Mouse (Mus musculus) limb, embryonic 11.5 days (tissue): Measurements from ENCODE around the gene Aprt. TPM values are rescaled to one million over a fixed set of nuclear protein-coding genes. Genes with fewer than 3 reads are reported as not detected.
"Not testable (repeated sequence)": the region's sequence is repeated elsewhere in the genome, so short reads cannot be mapped to it uniquely, and the experiment has no call there.

Experiments
- ATAC-seq: fragments of 200-750 bp; cut with Nextera tagmentation; 2 replicates; pipeline ENCODE4 v1.8.0; 2017; ENCODE audit warnings: low read depth; ENCODE audit not compliant: insufficient number of reproducible peaks, low FRiP score, low TSS enrichment
- DNase-seq: peaks from one replicate; pipeline ENCODE4 v3.0.0-alpha.2; 2015; ENCODE audit warnings: low spot score
- H3K27ac ChIP-seq: fragments of 300-500 bp; sonication (generic); replicated peaks from 2 replicates; pipeline ENCODE4 v1.5.1; 2014; ENCODE audit warnings: low read depth, mild to moderate bottlenecking, low read length
- H3K27me3 ChIP-seq: fragments of 300-500 bp; sonication (generic); 2 replicates; pipeline ENCODE4 v1.6.1; 2014; ENCODE audit warnings: mild to moderate bottlenecking, low read length, mixed read lengths; ENCODE audit not compliant: control insufficient read depth, insufficient read depth
- H3K36me3 ChIP-seq: fragments of 300-500 bp; sonication (generic); 2 replicates; pipeline ENCODE4 v1.6.1; 2014; ENCODE audit warnings: mild to moderate bottlenecking, low read length, moderate library complexity, mixed read lengths; ENCODE audit not compliant: control insufficient read depth, insufficient read depth
- H3K4me1 ChIP-seq: fragments of 300-500 bp; sonication (generic); 2 replicates; pipeline ENCODE4 v1.6.1; 2014; ENCODE audit warnings: low read length, mixed read lengths; ENCODE audit not compliant: control insufficient read depth, insufficient read depth
- H3K4me2 ChIP-seq: fragments of 300-500 bp; sonication (generic); 2 replicates; pipeline ENCODE4 v1.6.1; 2014; ENCODE audit warnings: low read depth, mild to moderate bottlenecking, moderate library complexity; ENCODE audit not compliant: severe bottlenecking
- H3K4me3 ChIP-seq: fragments of 300-500 bp; sonication (generic); 2 replicates; pipeline ENCODE4 v1.5.1; 2014; ENCODE audit warnings: low read depth, low read length
- H3K9ac ChIP-seq: fragments of 300-500 bp; sonication (generic); 2 replicates; pipeline ENCODE4 v1.6.1; 2014; ENCODE audit warnings: mild to moderate bottlenecking, low read length
- H3K9me3 ChIP-seq: fragments of 300-500 bp; sonication (generic); 2 replicates; pipeline ENCODE4 v1.6.1; 2016; ENCODE audit warnings: low read length; ENCODE audit not compliant: control insufficient read depth
- WGBS: fragments of 180-500 bp; shearing (Covaris S2); extraction: QIAGEN DNeasy Blood & Tissue Kit; methylation state at CpG from one replicate; pipeline ENCODE4 v1.1.7; 2014; 5-methylcytosine and 5-hydroxymethylcytosine counted together
- polyA plus RNA-seq: library from polyadenylated mRNA; unstranded; fragments of >200 nt; fragmentation: Nextera tagmentation; extraction: Ambion mirVana; gene quantifications from 2 replicates; pipeline ENCODE4 v1.2.1, GENCODE M21; 2014

The Aprt gene
- polyA plus RNA-seq, 1 experiment from 2014 or later = 284 TPM

GRCm38 (mm10) chr8:122579196-122579595 is 2.5 kb upstream of the Aprt start:
- no peak overlapping the region for H3K4me3 ChIP-seq
- ATAC-seq = no peak

DNA sequence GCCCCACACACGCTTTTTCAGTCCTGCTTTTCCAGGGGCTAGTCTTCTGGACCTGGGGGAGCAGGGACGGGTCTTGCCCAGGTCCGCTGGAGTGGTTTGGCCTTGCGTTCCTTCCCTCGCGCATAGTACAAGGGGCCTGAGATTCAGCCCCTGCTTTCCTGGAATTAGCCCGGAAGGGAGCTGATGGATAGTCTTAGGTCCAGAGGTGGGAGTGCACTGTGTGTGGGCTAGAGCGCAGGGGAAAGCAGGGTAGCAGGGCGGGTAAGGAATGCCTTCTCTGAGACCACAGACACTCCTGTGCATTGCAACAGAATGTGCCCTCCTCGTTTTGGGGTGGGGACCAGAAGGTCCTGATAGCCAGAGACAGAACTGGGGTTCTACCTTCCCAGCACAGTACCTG is 407 bp upstream of the Aprt start:
- no peaks in the 10 kb centered on the region for H3K9me3 ChIP-seq
- H3K4me2 ChIP-seq = peak overlapping the region; percentile 90; the same call in 1 of the 2 replicates
- 0 out of 2 replicates have a peak overlapping the region, but pooled peaks have one; percentile 35 for H3K9ac ChIP-seq
- H3K36me3 ChIP-seq = peaks cover 8% of the 10 kb centered on the region; the same call in 1 of the 2 replicates
- peak overlapping the region; percentile 77 for H3K27ac ChIP-seq
- ATAC-seq = no peak
- 39% methylated on average over 10 of the region's 10 CpGs for whole genome bisulfite sequencing
- H3K4me1 ChIP-seq = peaks cover 37% of the 10 kb centered on the region
- no peak for DNase-seq
- H3K27me3 ChIP-seq = no peaks in the 10 kb centered on the region
- no peak overlapping the region for H3K4me3 ChIP-seq

More at GRCm38 (mm10) chr8:122579196-122579595, 2.5 kb upstream of the Aprt start:
- Histone ChIP-seq H3K9ac (peak overlapping the region; percentile 17; the same call in 1 of the 2 replicates), H3K4me2 (no peak overlapping the region), H3K9me3 (no peaks in the 10 kb centered on the region), H3K27me3 (no peaks in the 10 kb centered on the region), H3K36me3 (no peaks in the 10 kb centered on the region), H3K4me1 (peaks cover 37% of the 10 kb centered on the region), H3K27ac (0 out of 2 replicates have a peak overlapping the region, but pooled peaks have one; percentile 22)
- 21% methylated on average over 7 of the region's 7 CpGs for WGBS
- DNase-seq = no peak

DNA sequence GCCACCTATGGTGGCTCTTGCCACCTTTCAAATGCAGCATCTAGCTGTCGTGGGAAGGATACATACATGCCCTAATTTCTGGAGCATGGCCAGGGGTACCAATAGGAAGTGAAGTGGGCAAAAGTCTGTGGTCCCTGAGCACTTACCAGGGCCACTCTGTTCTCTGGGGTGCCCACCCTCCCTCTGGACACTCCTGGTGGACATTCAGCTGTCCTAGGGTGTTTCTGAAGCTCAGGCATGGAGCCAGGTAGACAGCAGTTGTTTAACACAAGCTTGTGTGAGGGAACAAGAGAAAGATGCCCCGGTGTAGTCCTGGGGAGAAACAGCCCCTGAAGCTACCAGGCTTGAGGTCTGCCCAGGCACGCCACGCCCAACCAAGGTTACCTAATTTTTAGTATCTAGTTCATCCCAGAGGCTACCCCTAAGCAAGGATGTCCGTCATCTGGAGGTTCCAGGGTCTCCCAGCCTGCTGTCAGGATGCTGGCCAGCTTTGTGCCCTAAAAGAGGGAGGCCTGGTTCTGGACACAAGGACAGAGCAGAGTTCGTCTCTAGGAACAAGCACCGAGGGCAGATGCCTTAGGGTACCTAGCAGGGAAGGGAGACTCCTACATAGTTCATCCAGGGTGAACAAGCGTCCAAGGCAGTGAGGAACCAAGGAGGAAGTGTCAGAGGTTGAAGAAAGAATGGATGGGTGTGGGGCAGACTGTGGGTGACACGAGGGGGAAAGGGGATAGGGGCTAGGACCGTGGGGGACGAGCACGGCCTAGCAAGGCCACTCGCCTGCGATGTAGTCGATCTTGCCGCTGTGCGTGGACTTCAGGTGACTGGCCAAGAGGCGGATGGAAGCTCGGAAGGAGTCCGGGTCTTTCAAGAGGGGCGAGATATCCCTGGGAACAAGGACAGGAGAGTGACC is 718 bp downstream of the Aprt start:
- ATAC-seq (no peak), DNase-seq (no peak)
- H3K9me3 ChIP-seq = no peaks in the 10 kb centered on the region
- 20% methylated on average over 21 of the region's 21 CpGs for WGBS
- peak overlapping the region; percentile 74 for H3K9ac ChIP-seq
- H3K4me3 ChIP-seq = peak overlapping the region; percentile 53
- peaks cover 16% of the 10 kb centered on the region; the same call in 1 of the 2 replicates for H3K36me3 ChIP-seq
- H3K4me2 ChIP-seq = peak overlapping the region; percentile 90
- no peaks in the 10 kb centered on the region for H3K27me3 ChIP-seq
- H3K27ac ChIP-seq = peak overlapping the region; percentile 55; the same call in 1 of the 2 replicates
- H3K4me1 ChIP-seq = peaks cover 37% of the 10 kb centered on the region

- Histone ChIP-seq H3K9me3 (no peaks in the 10 kb centered on the region), H3K9ac (no peak overlapping the region), H3K36me3 (peaks cover 23% of the 10 kb centered on the region), H3K27me3 (no peaks in the 10 kb centered on the region), H3K4me2 (0 out of 2 replicates have a peak overlapping the region, but pooled peaks have one; percentile 90), H3K27ac (no peak overlapping the region), H3K4me3 (no peak overlapping the region; the same call in 1 of the 2 replicates), H3K4me1 (peaks cover 37% of the 10 kb centered on the region)
- WGBS = 83% methylated on average over 8 of the region's 8 CpGs
- DNase-seq = no peak
- ATAC-seq = no peak
These were observed 1.4 kb downstream of the Aprt start for GRCm38 (mm10) chr8:122575286-122575685.

DNA sequence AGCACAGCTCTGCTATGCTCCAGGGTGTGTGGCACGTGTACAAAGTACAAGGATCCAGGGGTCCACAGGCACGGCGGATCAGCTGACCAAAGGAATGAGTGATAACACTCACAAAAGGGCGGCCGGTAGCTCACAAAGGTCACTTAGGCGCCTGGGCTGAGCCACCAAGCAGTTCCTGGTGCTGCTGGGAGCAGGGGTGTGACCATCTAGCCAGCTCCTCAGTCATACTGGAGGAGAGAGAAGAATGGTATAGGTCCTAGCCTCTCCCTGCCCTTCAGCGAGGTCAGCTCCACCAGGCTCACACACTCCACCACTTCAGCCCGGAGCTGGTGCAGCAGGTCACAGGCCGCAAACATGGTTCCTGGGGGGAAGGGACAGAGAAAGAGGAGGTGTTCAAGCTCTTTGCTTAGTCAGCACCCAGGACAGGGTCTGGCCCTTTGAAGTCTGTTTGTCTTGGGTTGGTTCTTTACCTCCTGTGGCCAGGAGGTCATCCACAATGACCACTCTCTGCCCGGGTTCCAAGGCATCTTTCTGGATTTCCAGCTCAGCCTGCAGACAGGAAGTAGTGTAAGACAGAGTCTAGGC is 1.9 kb downstream of the Aprt start:
- ATAC-seq (no peak), DNase-seq (no peak)
- Histone ChIP-seq H3K27me3 (no peaks in the 10 kb centered on the region), H3K36me3 (peaks cover 28% of the 10 kb centered on the region), H3K27ac (no peak overlapping the region), H3K9me3 (no peaks in the 10 kb centered on the region), H3K4me1 (peaks cover 35% of the 10 kb centered on the region), H3K4me3 (no peak overlapping the region), H3K4me2 (no peak overlapping the region), H3K9ac (no peak overlapping the region)
- 40% methylated on average over 10 of the region's 10 CpGs for WGBS

DNA sequence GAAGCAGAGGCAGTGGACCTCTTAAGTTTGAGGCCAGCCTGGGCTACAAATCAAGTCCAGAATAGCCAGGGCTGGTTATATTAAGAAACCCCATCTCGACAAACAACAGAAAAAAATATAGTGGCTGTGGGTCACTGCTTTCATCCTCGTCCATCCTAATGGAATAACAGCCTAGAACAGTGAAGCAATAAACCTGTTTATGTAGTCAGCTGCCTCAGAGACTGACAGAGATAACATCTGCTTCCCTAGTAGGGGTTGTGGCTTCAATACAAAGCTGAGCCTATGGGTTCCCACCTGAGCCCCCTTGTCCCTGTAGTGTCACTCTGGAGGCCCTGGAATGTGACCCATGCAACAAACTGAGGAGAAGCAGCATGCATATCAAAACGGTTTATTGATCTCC is 2.4 kb downstream of the Aprt start:
- WGBS = 50% methylated on average over 3 of the region's 3 CpGs
- no peak overlapping the region for H3K27ac ChIP-seq
- ATAC-seq (no peak), DNase-seq (no peak)
- H3K27me3 ChIP-seq = no peaks in the 10 kb centered on the region
- no peaks in the 10 kb centered on the region for H3K9me3 ChIP-seq
- H3K36me3 ChIP-seq = peaks cover 32% of the 10 kb centered on the region
- H3K4me1 ChIP-seq = peaks cover 34% of the 10 kb centered on the region
- H3K4me2 ChIP-seq = no peak overlapping the region
- no peak overlapping the region for H3K4me3 ChIP-seq
- no peak overlapping the region for H3K9ac ChIP-seq

DNA sequence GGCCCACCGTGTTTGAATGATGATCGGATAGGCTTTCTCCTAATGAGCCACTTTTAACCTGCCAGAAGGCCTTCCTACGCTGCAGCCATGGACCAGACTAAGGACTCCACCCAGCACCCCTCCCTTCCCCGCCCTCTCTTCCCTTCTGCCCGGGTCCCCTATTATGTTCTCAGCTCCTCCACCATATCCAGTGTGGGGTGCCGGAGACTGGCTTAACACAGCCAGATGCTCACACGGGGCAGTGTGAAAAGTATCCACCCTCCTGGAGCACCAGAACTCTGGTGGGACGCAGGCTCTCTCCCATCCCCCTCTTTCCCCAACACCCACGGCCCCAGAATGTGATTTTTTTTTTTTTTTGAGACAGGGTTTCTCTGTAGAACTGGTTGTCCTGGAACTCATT is 3.1 kb downstream of the Aprt start:
- Histone ChIP-seq H3K4me3 (no peak overlapping the region), H3K27me3 (no peaks in the 10 kb centered on the region), H3K4me2 (no peak overlapping the region), H3K9ac (no peak overlapping the region), H3K36me3 (peaks cover 33% of the 10 kb centered on the region), H3K27ac (no peak overlapping the region), H3K4me1 (peaks cover 32% of the 10 kb centered on the region), H3K9me3 (no peaks in the 10 kb centered on the region)
- 65% methylated on average over 9 of the region's 9 CpGs for WGBS
- ATAC-seq = no peak
- DNase-seq = no peak

- not testable (repeated sequence) for H3K9me3 ChIP-seq, DNase-seq, H3K4me2 ChIP-seq, H3K9ac ChIP-seq, H3K27me3 ChIP-seq, H3K27ac ChIP-seq, H3K4me3 ChIP-seq, ATAC-seq
- peaks cover 33% of the 10 kb centered on the region for H3K36me3 ChIP-seq
- 50% methylated on average over 4 of the region's 4 CpGs for WGBS
- peaks cover 32% of the 10 kb centered on the region for H3K4me1 ChIP-seq
These were observed 3.5 kb downstream of the Aprt start for GRCm38 (mm10) chr8:122573176-122573575.
